Mouse (Mus musculus): Measurements from ENCODE around the gene Bsnd. TPM values are rescaled to one million over a fixed set of nuclear protein-coding genes. Genes with fewer than 3 reads are reported as not detected.

The Bsnd gene
- total and polyA plus RNA-seq, 3 experiments: 0.59 to 3.0 (median 1.8) TPM

GRCm38 (mm10) chr4:106467420-106468110 lies 24.5 kb downstream of the Bsnd start:
- H3K4me3 ChIP-seq (replicated peaks in 1 of 3; ENCODE audit: low read depth in 2 of 3, low read length in 2 of 3, poor library complexity in 1 of 3): no peak overlapping the region
- H3K79me2 ChIP-seq (replicated peaks; ENCODE audit: control insufficient read depth, extremely low read depth, insufficient read depth, poor library complexity, severe bottlenecking): no peaks in the 10 kb centered on the region
- no peak overlapping the region for H3K9ac ChIP-seq (ENCODE audit: insufficient read depth, low read depth)
- no peaks in the 10 kb centered on the region for H3K4me1 ChIP-seq (ENCODE audit: control insufficient read depth in 1 of 2, insufficient read depth in 2 of 2)
- TF ChIP-seq MAZ (IDR thresholded peaks at IDR 0.05; ENCODE audit: low read depth, low read length) (no peak), HCFC1 (IDR thresholded peaks at IDR 0.05; ENCODE audit: low read depth, low read length) (no peak), ZNF384 (IDR thresholded peaks at IDR 0.05; ENCODE audit: low read depth, low read length) (no peak), MAX (IDR thresholded peaks at IDR 0.05; ENCODE audit: low read length) (no peak), JUND (conservative IDR thresholded peaks at IDR 0.05; ENCODE audit: low read depth, low read length) (no peak), UBTF (IDR thresholded peaks at IDR 0.05; ENCODE audit: low read depth, low read length) (no peak), SIN3A (IDR thresholded peaks at IDR 0.05; ENCODE audit: low read length) (no peak)
- in situ Hi-C loops (cut with MboI; ENCODE audit: low pct_ligation_motif_present, low pct_unique_long_range_greater_than_20kb, low sequenced_read_pairs) (no loop called here), dilution Hi-C loops (cut with MboI; ENCODE audit: extremely low pct_ligation_motif_present, extremely low pct_unique_long_range_greater_than_20kb, low sequenced_read_pairs) (no loop called here)
- H3K27me3 ChIP-seq (replicated peaks): peaks cover 38% of the 10 kb centered on the region
- DNase-seq (ENCODE audit: extremely low read depth): no peak
- H3K9me3 ChIP-seq (replicated peaks; ENCODE audit: low read length): no peaks in the 10 kb centered on the region
- no peak overlapping the region for H3K27ac ChIP-seq (ENCODE audit: insufficient read depth, low read depth)
- no peak overlapping the region for H3K4me2 ChIP-seq (ENCODE audit: insufficient read depth, low read depth, poor library complexity, severe bottlenecking)
- no peaks in the 10 kb centered on the region for H3K36me3 ChIP-seq (replicated peaks in 1 of 2; ENCODE audit: control insufficient read depth in 1 of 2, insufficient read depth in 1 of 2, low read length in 1 of 2)

- Histone ChIP-seq H3K4me3 (replicated peaks in 1 of 3; ENCODE audit: low read depth in 2 of 3, low read length in 2 of 3, poor library complexity in 1 of 3) (no peak overlapping the region), H3K27ac (ENCODE audit: insufficient read depth, low read depth) (no peak overlapping the region), H3K9ac (ENCODE audit: insufficient read depth, low read depth) (no peak overlapping the region), H3K79me2 (replicated peaks; ENCODE audit: control insufficient read depth, extremely low read depth, insufficient read depth, poor library complexity, severe bottlenecking) (no peaks in the 10 kb centered on the region), H3K4me2 (ENCODE audit: insufficient read depth, low read depth, poor library complexity, severe bottlenecking) (no peak overlapping the region), H3K9me3 (replicated peaks; ENCODE audit: low read length) (no peaks in the 10 kb centered on the region), H3K27me3 (replicated peaks) (peaks cover 62% of the 10 kb centered on the region), H3K4me1 (ENCODE audit: control insufficient read depth in 1 of 2, insufficient read depth in 2 of 2) (no peaks in the 10 kb centered on the region), H3K36me3 (replicated peaks in 1 of 2; ENCODE audit: control insufficient read depth in 1 of 2, insufficient read depth in 1 of 2, low read length in 1 of 2) (no peaks in the 10 kb centered on the region)
- no peak for TF ChIP-seq CHD1 (IDR thresholded peaks at IDR 0.05; ENCODE audit: low read depth, low read length)
- no peak for TF ChIP-seq CTCF (conservative IDR thresholded peaks at IDR 0.05 in 1 of 2, IDR thresholded peaks at IDR 0.05 in 1 of 2; ENCODE audit: low read depth in 2 of 2, low read length in 2 of 2)
- TF ChIP-seq EP300 (IDR thresholded peaks at IDR 0.05; ENCODE audit: low read length): no peak
- TF ChIP-seq HCFC1 (IDR thresholded peaks at IDR 0.05; ENCODE audit: low read depth, low read length): no peak
- TF ChIP-seq ETS1 (conservative IDR thresholded peaks at IDR 0.05; ENCODE audit: low read depth, low read length): no peak
- TF ChIP-seq ELF1 (IDR thresholded peaks at IDR 0.05; ENCODE audit: low read depth, low read length): no peak
- in situ Hi-C loops (cut with MboI; ENCODE audit: low pct_ligation_motif_present, low pct_unique_long_range_greater_than_20kb, low sequenced_read_pairs) (no loop called here), dilution Hi-C loops (cut with MboI; ENCODE audit: extremely low pct_ligation_motif_present, extremely low pct_unique_long_range_greater_than_20kb, low sequenced_read_pairs) (no loop called here)
- DNase-seq (ENCODE audit: extremely low read depth): no peak
Measured at GRCm38 (mm10) chr4:106463174-106463801, 28.8 kb downstream of the Bsnd start.

- no peak overlapping the region for H3K4me2 ChIP-seq (ENCODE audit: insufficient read depth, low read depth, poor library complexity, severe bottlenecking)
- H3K27ac ChIP-seq (ENCODE audit: insufficient read depth, low read depth): no peak overlapping the region
- H3K79me2 ChIP-seq (replicated peaks; ENCODE audit: control insufficient read depth, extremely low read depth, insufficient read depth, poor library complexity, severe bottlenecking): no peaks in the 10 kb centered on the region
- TF ChIP-seq MAFK (IDR thresholded peaks at IDR 0.05; ENCODE audit: insufficient replicate concordance, low read length) (no peak), ELF1 (IDR thresholded peaks at IDR 0.05; ENCODE audit: low read depth, low read length) (no peak), MYC (IDR thresholded peaks at IDR 0.05; ENCODE audit: low read depth, low read length) (no peak)
- H3K9me3 ChIP-seq (replicated peaks; ENCODE audit: low read length): no peaks in the 10 kb centered on the region
- dilution Hi-C loops (cut with MboI; ENCODE audit: extremely low pct_ligation_motif_present, extremely low pct_unique_long_range_greater_than_20kb, low sequenced_read_pairs): no loop called here
- no peaks in the 10 kb centered on the region for H3K4me1 ChIP-seq (ENCODE audit: control insufficient read depth in 1 of 2, insufficient read depth in 2 of 2)
- H3K9ac ChIP-seq (ENCODE audit: insufficient read depth, low read depth): no peak overlapping the region
- peaks cover 70% of the 10 kb centered on the region for H3K27me3 ChIP-seq (replicated peaks)
- H3K4me3 ChIP-seq (replicated peaks in 1 of 3; ENCODE audit: low read depth in 2 of 3, low read length in 2 of 3, poor library complexity in 1 of 3): no peak overlapping the region
- H3K36me3 ChIP-seq (replicated peaks in 1 of 2; ENCODE audit: control insufficient read depth in 1 of 2, insufficient read depth in 1 of 2, low read length in 1 of 2): no peaks in the 10 kb centered on the region
- in situ Hi-C loops (cut with MboI; ENCODE audit: low pct_ligation_motif_present, low pct_unique_long_range_greater_than_20kb, low sequenced_read_pairs): no loop called here
- no peak for DNase-seq (ENCODE audit: extremely low read depth)
Measured at GRCm38 (mm10) chr4:106462524-106462923, 29.6 kb downstream of the Bsnd start.

All from CH12.LX (cell line).